Mouse (Mus musculus) lung, embryonic 16.5 days (tissue): ENCODE measurements at regions not wholly inside any gene's neighbourhood (a gene's known extent, or its start where the extent isn't known, plus 50 kb on each side); places are given as distances from the start of the nearest gene placed in this dataset.

Source experiments
- ATAC-seq: fragments of 200-750 bp; cut with Nextera tagmentation; 2 replicates; pipeline ENCODE4 v1.8.0; 2017; ENCODE audit warnings: low read depth, mild to moderate bottlenecking, moderate library complexity
- H3K27ac ChIP-seq: fragments of 300-500 bp; sonication (generic); 2 replicates; pipeline ENCODE4 v1.5.1; 2014; ENCODE audit warnings: mild to moderate bottlenecking, control low read depth, low read length
- H3K27me3 ChIP-seq: fragments of 300-500 bp; sonication (generic); 2 replicates; pipeline ENCODE4 v1.6.1; 2014; ENCODE audit warnings: low read depth, low read length, mixed read lengths; ENCODE audit not compliant: control insufficient read depth, insufficient read depth
- H3K36me3 ChIP-seq: fragments of 300-500 bp; sonication (generic); 2 replicates; pipeline ENCODE4 v1.6.1; 2014; ENCODE audit warnings: low read length; ENCODE audit not compliant: control insufficient read depth, insufficient read depth
- H3K4me1 ChIP-seq: fragments of 300-500 bp; sonication (generic); replicated peaks from 2 replicates; pipeline ENCODE4 v1.6.1; 2014; ENCODE audit warnings: low read length, mixed read lengths; ENCODE audit not compliant: control insufficient read depth, insufficient read depth
- H3K4me2 ChIP-seq: fragments of 300-500 bp; sonication (generic); 2 replicates; pipeline ENCODE4 v1.6.1; 2014; ENCODE audit warnings: low read depth, low read length, control low read depth
- H3K4me3 ChIP-seq: fragments of 300-500 bp; sonication (generic); 2 replicates; pipeline ENCODE4 v1.5.1; 2014; ENCODE audit warnings: mild to moderate bottlenecking, low read length, control low read depth
- H3K9ac ChIP-seq: fragments of 300-500 bp; sonication (generic); 2 replicates; pipeline ENCODE4 v1.6.1; 2014; ENCODE audit warnings: low read length, control low read depth
- H3K9me3 ChIP-seq: fragments of 300-500 bp; sonication (generic); 2 replicates; pipeline ENCODE4 v1.6.1; 2016; ENCODE audit warnings: low read length; ENCODE audit not compliant: control insufficient read depth
- WGBS: fragments of 180-500 bp; shearing (Covaris S2); extraction: QIAGEN DNeasy Blood & Tissue Kit; methylation state at CpG from one replicate; pipeline ENCODE4 v1.1.7; 2014; 5-methylcytosine and 5-hydroxymethylcytosine counted together

- Histone ChIP-seq H3K27me3 (no peaks in the 10 kb centered on the region), H3K4me2 (no peak overlapping the region), H3K4me1 (no peaks in the 10 kb centered on the region), H3K36me3 (no peaks in the 10 kb centered on the region), H3K9ac (no peak overlapping the region), H3K27ac (no peak overlapping the region), H3K9me3 (no peaks in the 10 kb centered on the region), H3K4me3 (no peak overlapping the region)
- ATAC-seq = 0 out of 2 replicates have a peak, but pooled peaks have one; percentile 57
- WGBS = 53% methylated on average over 1 of the region's 1 CpGs
Measured at GRCm38 (mm10) chrX:18960465-18960864, 499.3 kb upstream of the 4930578C19Rik start.

- no peak for ATAC-seq
- WGBS = 63% methylated on average over 1 of the region's 1 CpGs
Measured at GRCm38 (mm10) chrX:18942612-18943011, 481.4 kb upstream of the 4930578C19Rik start.

GRCm38 (mm10) chrX:18933340-18933739 lies 472.1 kb upstream of the 4930578C19Rik start:
- WGBS = 50% methylated on average over 1 of the region's 1 CpGs
- no peak overlapping the region for H3K9ac ChIP-seq
- H3K27me3 ChIP-seq = no peaks in the 10 kb centered on the region

More at GRCm38 (mm10) chrX:18942612-18943011, 481.4 kb upstream of the 4930578C19Rik start:
- H3K4me2 ChIP-seq = no peak overlapping the region
- no peaks in the 10 kb centered on the region for H3K9me3 ChIP-seq
- no peak overlapping the region for H3K4me3 ChIP-seq
- H3K27me3 ChIP-seq = no peaks in the 10 kb centered on the region
- no peak overlapping the region for H3K27ac ChIP-seq
- no peaks in the 10 kb centered on the region for H3K36me3 ChIP-seq
- no peaks in the 10 kb centered on the region for H3K4me1 ChIP-seq
- H3K9ac ChIP-seq = no peak overlapping the region

GRCm38 (mm10) chrX:18923084-18923483 lies 461.9 kb upstream of the 4930578C19Rik start:
- Histone ChIP-seq H3K4me1 (no peaks in the 10 kb centered on the region), H3K4me2 (no peak overlapping the region), H3K4me3 (no peak overlapping the region), H3K27me3 (no peaks in the 10 kb centered on the region), H3K9ac (no peak overlapping the region), H3K27ac (no peak overlapping the region), H3K9me3 (no peaks in the 10 kb centered on the region), H3K36me3 (no peaks in the 10 kb centered on the region)
- WGBS = 76% methylated on average over 1 of the region's 1 CpGs
- no peak for ATAC-seq

More at GRCm38 (mm10) chrX:18933340-18933739, 472.1 kb upstream of the 4930578C19Rik start:
- Histone ChIP-seq H3K9me3 (no peaks in the 10 kb centered on the region), H3K27ac (no peak overlapping the region), H3K4me2 (no peak overlapping the region), H3K36me3 (no peaks in the 10 kb centered on the region), H3K4me3 (no peak overlapping the region), H3K4me1 (no peaks in the 10 kb centered on the region)
- ATAC-seq = no peak

GRCm38 (mm10) chrX:18921366-18922092 lies 460.3 kb upstream of the 4930578C19Rik start:
- 57% methylated on average over 6 of the region's 6 CpGs for WGBS
- no peaks in the 10 kb centered on the region for H3K4me1 ChIP-seq
- ATAC-seq = no peak
- no peak overlapping the region for H3K9ac ChIP-seq
- H3K9me3 ChIP-seq = no peaks in the 10 kb centered on the region
- H3K4me3 ChIP-seq = no peak overlapping the region
- no peak overlapping the region for H3K4me2 ChIP-seq
- no peak overlapping the region for H3K27ac ChIP-seq
- no peaks in the 10 kb centered on the region for H3K36me3 ChIP-seq
- no peaks in the 10 kb centered on the region for H3K27me3 ChIP-seq

- no peaks in the 10 kb centered on the region for H3K27me3 ChIP-seq
- H3K4me3 ChIP-seq = no peak overlapping the region
- WGBS = 77% methylated on average over 2 of the region's 2 CpGs
- H3K4me2 ChIP-seq = no peak overlapping the region
- ATAC-seq = no peak
- no peaks in the 10 kb centered on the region for H3K9me3 ChIP-seq
- no peaks in the 10 kb centered on the region for H3K36me3 ChIP-seq
- H3K27ac ChIP-seq = no peak overlapping the region
- no peaks in the 10 kb centered on the region for H3K4me1 ChIP-seq
- no peak overlapping the region for H3K9ac ChIP-seq
Measured at GRCm38 (mm10) chrX:18882784-18883171, 421.6 kb upstream of the 4930578C19Rik start.

GRCm38 (mm10) chrX:18882088-18882783 lies 421.0 kb upstream of the 4930578C19Rik start:
- Histone ChIP-seq H3K27ac (no peak overlapping the region), H3K4me3 (no peak overlapping the region), H3K4me2 (no peak overlapping the region), H3K27me3 (no peaks in the 10 kb centered on the region), H3K9ac (no peak overlapping the region), H3K4me1 (no peaks in the 10 kb centered on the region), H3K9me3 (no peaks in the 10 kb centered on the region), H3K36me3 (no peaks in the 10 kb centered on the region)
- 29% methylated on average over 8 of the region's 8 CpGs for whole genome bisulfite sequencing
- ATAC-seq = peak; percentile 61; the same call in 1 of the 2 replicates

GRCm38 (mm10) chrX:18875734-18876133 lies 414.5 kb upstream of the 4930578C19Rik start:
- H3K27me3 ChIP-seq = no peaks in the 10 kb centered on the region
- no peaks in the 10 kb centered on the region for H3K9me3 ChIP-seq
- no peak overlapping the region for H3K27ac ChIP-seq
- H3K4me2 ChIP-seq = no peak overlapping the region
- no peak overlapping the region for H3K4me3 ChIP-seq
- no peaks in the 10 kb centered on the region for H3K4me1 ChIP-seq
- WGBS = 79% methylated on average over 1 of the region's 1 CpGs
- no peaks in the 10 kb centered on the region for H3K36me3 ChIP-seq
- no peak for ATAC-seq
- H3K9ac ChIP-seq = no peak overlapping the region

GRCm38 (mm10) chrX:18874051-18874450 lies 412.9 kb upstream of the 4930578C19Rik start:
- Histone ChIP-seq H3K27ac (no peak overlapping the region; the same call in 1 of the 2 replicates), H3K9ac (no peak overlapping the region), H3K4me1 (no peaks in the 10 kb centered on the region), H3K4me2 (no peak overlapping the region), H3K9me3 (no peaks in the 10 kb centered on the region), H3K36me3 (no peaks in the 10 kb centered on the region), H3K27me3 (no peaks in the 10 kb centered on the region), H3K4me3 (no peak overlapping the region)
- ATAC-seq = peak; percentile 86
